Mouse (Mus musculus) liver, embryonic 14.5 days (tissue): Measurements from ENCODE around the gene Rnf151.

Experiments used
- CTCF ChIP-seq: IDR thresholded peaks from 2 replicates; pipeline ENCODE4 v1.5.1; 2016; ENCODE audit warnings: antibody characterized with exemption, low read depth, control low read depth
- EP300 ChIP-seq: IDR thresholded peaks from 2 replicates; pipeline ENCODE4 v1.6.1; 2016; ENCODE audit warnings: antibody characterized with exemption, low read depth

GRCm38 (mm10) chr17:24724184-24724583, 6.3 kb upstream of the Rnf151 start, which contains the start of gene Ndufb10:
- TF ChIP-seq EP300 (no peak), CTCF (peak; percentile 100)
